ENCODE assay signal across 9 mouse cellular contexts in the genomic region with DNA sequence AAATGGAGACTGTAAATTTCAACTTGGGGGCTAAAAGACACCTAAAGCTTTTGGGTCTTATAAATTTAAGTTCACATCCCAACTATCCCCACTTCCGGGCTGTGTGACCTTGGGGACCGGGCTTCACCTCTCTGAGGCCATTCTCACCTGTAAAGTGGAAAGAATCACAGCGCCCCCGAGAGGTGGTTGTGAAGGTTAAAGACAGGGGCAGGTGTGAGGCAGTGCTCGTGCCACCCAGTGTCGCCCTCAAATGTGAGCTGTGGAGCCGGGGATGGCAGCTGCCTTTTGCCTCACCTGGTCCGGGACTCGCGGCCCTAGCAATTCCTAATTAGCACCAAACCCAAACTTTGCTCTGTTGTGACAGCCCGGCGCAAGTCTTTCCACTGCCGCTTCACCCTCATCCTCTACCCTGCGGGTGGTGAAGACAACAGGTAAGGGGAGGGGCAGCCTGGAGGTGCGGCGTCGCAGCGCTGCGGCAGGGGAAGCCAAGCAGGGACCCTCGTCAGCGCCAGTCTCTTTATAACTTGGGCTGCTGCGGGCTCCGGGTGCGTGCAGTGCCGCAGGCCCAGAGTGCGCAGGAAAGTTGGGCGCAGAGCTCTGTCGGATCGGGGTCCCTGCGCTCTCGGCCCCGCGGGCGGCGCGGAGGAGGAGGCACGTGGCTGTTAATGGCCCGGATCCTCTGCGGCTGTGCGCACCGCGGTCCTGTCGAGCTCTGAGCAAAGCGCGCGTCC. TPM values are rescaled to one million over a fixed set of nuclear protein-coding genes. Genes with fewer than 3 reads are reported as not detected.
A peak's percentile ranks its signal among the peaks of the same experiment; 100 is the strongest.
DNase-seq lines count a peak whose midpoint lies in the region; ATAC-seq and TF ChIP-seq lines count a peak whose summit lies in the region.
"Had no signal": no experiment of that assay in that cellular context is flagged by ENCODE, and none has a peak within 500 bp of the region (broad histone marks: within the 10 kb centered on the region; RNA-seq: fewer than 3 reads in every experiment).

No protein-coding gene starts in this region.

- peak overlapping the region; percentile 43 for H3K9ac ChIP-seq in embryonic facial prominence, embryonic 11.5 days (replicated peaks; ENCODE audit: low read length)
- H3K9ac ChIP-seq in hindbrain, embryonic 12.5 days: peak overlapping the region; percentile 73
- H3K9ac ChIP-seq in midbrain, embryonic 16.5 days (ENCODE audit: low read depth, low read length): peak overlapping the region; percentile 73

- no peak for ATAC-seq in embryonic facial prominence, embryonic 11.5 days (replicated peaks; ENCODE audit: insufficient number of reproducible peaks, low FRiP score, low TSS enrichment, low read depth)
- ATAC-seq in hindbrain, embryonic 12.5 days (ENCODE audit: low FRiP score): no peak
- no peak for ATAC-seq in midbrain, embryonic 16.5 days

- H3K4me1 ChIP-seq in embryonic facial prominence, embryonic 11.5 days (ENCODE audit: control insufficient read depth, insufficient read depth, low read length): peaks cover 7% of the 10 kb centered on the region; the same call in 1 of the 2 replicates
- peaks cover 36% of the 10 kb centered on the region for H3K4me1 ChIP-seq in hindbrain, embryonic 12.5 days
- peaks cover 26% of the 10 kb centered on the region for H3K4me1 ChIP-seq in midbrain, embryonic 16.5 days (ENCODE audit: control insufficient read depth, insufficient read depth, low read length)

- no peak overlapping the region for H3K27ac ChIP-seq in layer of hippocampus, adult 2 months
- H3K27ac ChIP-seq in embryonic facial prominence, embryonic 11.5 days (replicated peaks; ENCODE audit: low read depth, low read length): no peak overlapping the region
- peak overlapping the region; percentile 5; the same call in 1 of the 2 replicates for H3K27ac ChIP-seq in hindbrain, embryonic 12.5 days
- peak overlapping the region; percentile 35; the same call in 1 of the 2 replicates for H3K27ac ChIP-seq in midbrain, embryonic 16.5 days (ENCODE audit: low read length)

- H3K27me3 ChIP-seq in embryonic facial prominence, embryonic 11.5 days (ENCODE audit: control insufficient read depth, insufficient read depth, low read length): peaks cover 37% of the 10 kb centered on the region
- H3K27me3 ChIP-seq in hindbrain, embryonic 12.5 days: peaks cover 64% of the 10 kb centered on the region
- peaks cover 5% of the 10 kb centered on the region; the same call in 1 of the 2 replicates for H3K27me3 ChIP-seq in midbrain, embryonic 16.5 days (ENCODE audit: control insufficient read depth, insufficient read depth, low read depth, low read length)

- H3K9me3 ChIP-seq in embryonic facial prominence, embryonic 11.5 days (replicated peaks; ENCODE audit: control insufficient read depth, low read length): no peaks in the 10 kb centered on the region
- H3K9me3 ChIP-seq in hindbrain, embryonic 12.5 days (replicated peaks): no peaks in the 10 kb centered on the region
- no peaks in the 10 kb centered on the region for H3K9me3 ChIP-seq in midbrain, embryonic 16.5 days (replicated peaks; ENCODE audit: control insufficient read depth, low read length, poor library complexity, severe bottlenecking)

- H3K4me2 ChIP-seq in embryonic facial prominence, embryonic 11.5 days (ENCODE audit: low read depth, low read length): peak overlapping the region; percentile 97
- peak overlapping the region; percentile 97 for H3K4me2 ChIP-seq in hindbrain, embryonic 12.5 days (replicated peaks)
- peak overlapping the region; percentile 79 for H3K4me2 ChIP-seq in midbrain, embryonic 16.5 days (ENCODE audit: low read length)

- peak in 1 of 2 experiments; percentile 11 for DNase-seq in layer of hippocampus, adult 2 months (ENCODE audit: low spot score in 2 of 2)
- DNase-seq in layer of hippocampus, postnatal 25 days (ENCODE audit: extremely low spot score in 1 of 2, low spot score in 1 of 2): no peak
- DNase-seq in embryonic facial prominence, embryonic 11.5 days (ENCODE audit: low spot score): no peak
- no peak for DNase-seq in gastrocnemius, postnatal 25 days
- DNase-seq in lung, postnatal 10 days: no peak
- DNase-seq in adrenal gland, adult 8-10 months: no peak

- peak; percentile 28; the same call in 1 of the 2 replicates for TF ChIP-seq CTCF in layer of hippocampus, adult 2 months (conservative IDR thresholded peaks at IDR 0.05)

- WGBS in embryonic facial prominence, embryonic 11.5 days: 3% methylated on average over 38 of the region's 46 CpGs
- WGBS in hindbrain, embryonic 12.5 days: 3% methylated on average over 41 of the region's 46 CpGs
- WGBS in midbrain, embryonic 16.5 days: 3% methylated on average over 45 of the region's 46 CpGs

- peak overlapping the region; percentile 46 for H3K4me3 ChIP-seq in layer of hippocampus, adult 2 months
- peak overlapping the region; percentile 51 for H3K4me3 ChIP-seq in embryonic facial prominence, embryonic 11.5 days (ENCODE audit: low read depth, low read length)
- peak overlapping the region; percentile 64 for H3K4me3 ChIP-seq in hindbrain, embryonic 12.5 days
- peak overlapping the region; percentile 73 for H3K4me3 ChIP-seq in midbrain, embryonic 16.5 days (ENCODE audit: low read depth, low read length)

- no peaks in the 10 kb centered on the region for H3K36me3 ChIP-seq in embryonic facial prominence, embryonic 11.5 days (replicated peaks; ENCODE audit: control insufficient read depth, insufficient read depth, low read depth, low read length)
- H3K36me3 ChIP-seq in hindbrain, embryonic 12.5 days: no peaks in the 10 kb centered on the region
- H3K36me3 ChIP-seq in midbrain, embryonic 16.5 days (ENCODE audit: control insufficient read depth, insufficient read depth, low read length): no peaks in the 10 kb centered on the region

RNA-seq across cellular contexts. Expression of a gene that starts 16.0 kb away (rescaled TPM):
- total RNA-seq in layer of hippocampus, adult 2 months (2021): 1 to 10 TPM; 7.1 to 9.9 TPM
- 1 to 10 TPM; 8.0 to 8.7 TPM for total RNA-seq in layer of hippocampus, postnatal 25 days (2021)
- 0.06 and 0.14 TPM in 2 replicates for polyA plus RNA-seq in embryonic facial prominence, embryonic 11.5 days (2014; fragmentation: Nextera tagmentation; extraction: Ambion mirVana)
- 2.5 and 2.7 TPM in 2 replicates for polyA plus RNA-seq in hindbrain, embryonic 12.5 days (2016; fragmentation: Nextera tagmentation; extraction: Ambion mirVana)
- polyA plus RNA-seq in midbrain, embryonic 16.5 days (2015; fragmentation: Nextera tagmentation; extraction: Ambion mirVana): 7.8 and 10.1 TPM in 2 replicates
- total RNA-seq in gastrocnemius, postnatal 25 days (2021): 1 to 10 TPM; 3.9 to 5.3 TPM
- 1 to 10 TPM; 3.0 to 4.7 (median 4.1) TPM for total RNA-seq in adrenal gland, adult 8-10 months (2022)

RNA-seq across cellular contexts. Expression of a gene that starts 34.8 kb away (rescaled TPM):
- 10 to 100 TPM; 23.7 to 24.0 TPM for total RNA-seq in layer of hippocampus, adult 2 months (2021)
- 10 to 100 TPM; 20.9 to 22.4 TPM for total RNA-seq in layer of hippocampus, postnatal 25 days (2021)
- polyA plus RNA-seq in embryonic facial prominence, embryonic 11.5 days (2014; fragmentation: Nextera tagmentation; extraction: Ambion mirVana): 49.0 and 52.1 TPM in 2 replicates
- 54.8 and 58.3 TPM in 2 replicates for polyA plus RNA-seq in hindbrain, embryonic 12.5 days (2016; fragmentation: Nextera tagmentation; extraction: Ambion mirVana)
- polyA plus RNA-seq in midbrain, embryonic 16.5 days (2015; fragmentation: Nextera tagmentation; extraction: Ambion mirVana): 36.2 and 45.2 TPM in 2 replicates
- 1 to 10 TPM; 7.7 to 8.4 TPM for total RNA-seq in gastrocnemius, postnatal 25 days (2021)
- 10 to 100 TPM; 33.4 to 61.1 (median 37.6) TPM for total RNA-seq in adrenal gland, adult 8-10 months (2022)

RNA-seq across cellular contexts. Expression of a gene that starts 59.5 kb away (rescaled TPM):
- total RNA-seq in layer of hippocampus, adult 2 months (2021): 1 to 10 TPM; 1.9 to 2.3 TPM
- 1 to 10 TPM; 1.9 to 2.3 TPM for total RNA-seq in layer of hippocampus, postnatal 25 days (2021)
- polyA plus RNA-seq in embryonic facial prominence, embryonic 11.5 days (2014; fragmentation: Nextera tagmentation; extraction: Ambion mirVana): 0.13 and 0.35 TPM in 2 replicates
- polyA plus RNA-seq in hindbrain, embryonic 12.5 days (2016; fragmentation: Nextera tagmentation; extraction: Ambion mirVana): 0.63 and 1.2 TPM in 2 replicates
- polyA plus RNA-seq in midbrain, embryonic 16.5 days (2015; fragmentation: Nextera tagmentation; extraction: Ambion mirVana): 1.4 TPM in 2 replicates
- 1 to 10 TPM in 1 of 2 experiments, under 1 TPM in 1; 0.51 to 1.1 TPM for total RNA-seq in gastrocnemius, postnatal 25 days (2021)
- total RNA-seq in adrenal gland, adult 8-10 months (2022): 1 to 10 TPM; 2.0 to 4.0 (median 3.0) TPM
- polyA plus RNA-seq: liver, embryonic 16.5 days had no signal

Comparison
In these comparisons a context has a peak if more than half of its experiments do, and no peak if none do; other contexts are left out.
1. H3K27ac ChIP-seq: peak in hindbrain, embryonic 12.5 days (single experiment) and midbrain, embryonic 16.5 days (single experiment); none in layer of hippocampus, adult 2 months (single experiment) and embryonic facial prominence, embryonic 11.5 days (single experiment).
2. Peak in every context shown above with its lines, with median percentiles within 50 percentile points of each other: H3K4me3 ChIP-seq, H3K4me2 ChIP-seq and H3K9ac ChIP-seq.